Mouse (Mus musculus): Measurements from ENCODE around the gene Hnrnpf.

The Hnrnpf gene

GRCm38 (mm10) chr6:117920659-117921640, 20.8 kb downstream of the Hnrnpf start:
- peak; percentile 84 for DNase-seq (ENCODE audit: low read depth)

- no peak for DNase-seq (ENCODE audit: low read depth)
Measured at GRCm38 (mm10) chr6:117922041-117922440, 21.9 kb downstream of the Hnrnpf start.

- no peak for DNase-seq (ENCODE audit: low read depth)
Measured at GRCm38 (mm10) chr6:117926871-117927491, 26.9 kb downstream of the Hnrnpf start.

- DNase-seq (ENCODE audit: low read depth), result no peak
Measured at GRCm38 (mm10) chr6:117927955-117928354, 27.8 kb downstream of the Hnrnpf start.

GRCm38 (mm10) chr6:117928746-117929145, 28.6 kb downstream of the Hnrnpf start:
- DNase-seq (ENCODE audit: low read depth), result no peak

GRCm38 (mm10) chr6:117929945-117930655, 30.0 kb downstream of the Hnrnpf start:
- no peak for DNase-seq (ENCODE audit: low read depth)

GRCm38 (mm10) chr6:117932325-117933051, 32.4 kb downstream of the Hnrnpf start:
- DNase-seq (ENCODE audit: low read depth), result no peak

GRCm38 (mm10) chr6:117934301-117934700, 34.2 kb downstream of the Hnrnpf start:
- DNase-seq (ENCODE audit: low read depth), result no peak

- no peak for DNase-seq (ENCODE audit: low read depth)
Measured at GRCm38 (mm10) chr6:117935681-117936612, 35.8 kb downstream of the Hnrnpf start.

- DNase-seq (ENCODE audit: low read depth), result no peak
Measured at GRCm38 (mm10) chr6:117937222-117937932, 37.3 kb downstream of the Hnrnpf start, which contains the start of gene Fxyd4. TSS of gene Fxyd4 (minus strand) at chr6:117937692.

GRCm38 (mm10) chr6:117938951-117939350, 38.8 kb downstream of the Hnrnpf start:
- no peak for DNase-seq (ENCODE audit: low read depth)

GRCm38 (mm10) chr6:117942769-117943168, 42.6 kb downstream of the Hnrnpf start:
- DNase-seq (ENCODE audit: low read depth), result no peak

GRCm38 (mm10) chr6:117943899-117944298, 43.8 kb downstream of the Hnrnpf start:
- DNase-seq (ENCODE audit: low read depth), result no peak

- no peak for DNase-seq (ENCODE audit: low read depth)
Measured at GRCm38 (mm10) chr6:117952330-117952729, 52.2 kb downstream of the Hnrnpf start.

GRCm38 (mm10) chr6:117956161-117956560, 56.0 kb downstream of the Hnrnpf start:
- DNase-seq (ENCODE audit: low read depth), result no peak

- no peak for DNase-seq (ENCODE audit: low read depth)
Measured at GRCm38 (mm10) chr6:117956851-117957501, 56.9 kb downstream of the Hnrnpf start.

- no peak for DNase-seq (ENCODE audit: low read depth)
Measured at GRCm38 (mm10) chr6:117963201-117963600, 63.1 kb downstream of the Hnrnpf start.

- DNase-seq (ENCODE audit: low read depth), result no peak
Measured at GRCm38 (mm10) chr6:117966729-117967128, 66.6 kb downstream of the Hnrnpf start.

All from NIH3T3 (cell line).